Mouse (Mus musculus) cerebellum, adult 11-12 months (tissue): ENCODE measurements around the gene Gstt3.

Source experiments
- DNase-seq: peaks from one replicate; pipeline ENCODE4 v3.0.0; 2022

The Gstt3 gene

GRCm38 (mm10) chr10:75780769-75781578, at the start of gene Gstt3, which contains the start of gene Gm20441:
Gene Gstt3, minus strand, starts transcription at chr10:75781414.
Gene Gm20441, minus strand, starts transcription at chr10:75780954.
- DNase-seq, result no peak

DNA sequence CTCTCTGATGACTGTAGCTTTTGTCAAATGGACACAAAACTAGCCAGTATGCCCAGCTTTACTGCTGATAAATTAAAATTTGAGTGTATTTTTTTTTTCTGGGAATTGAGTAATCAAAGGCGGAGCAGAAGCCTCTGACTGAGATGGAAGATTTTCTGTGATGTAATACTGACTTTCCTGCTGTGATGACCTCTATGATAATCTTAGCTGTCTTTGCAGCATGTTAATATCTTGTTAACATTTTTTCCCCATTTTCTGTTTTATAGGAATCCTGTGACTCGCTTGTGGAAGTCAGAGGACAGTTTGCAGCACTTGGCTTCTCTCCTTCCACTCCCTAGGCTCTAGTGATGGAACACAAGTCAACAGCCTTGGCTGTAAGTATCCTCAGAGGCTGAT, 49.1 kb upstream of the Gstt3 start:
- DNase-seq, result no peak

- DNase-seq, result no peak
Measured at GRCm38 (mm10) chr10:75829529-75830274, 48.5 kb upstream of the Gstt3 start.

- peak; percentile 90 for DNase-seq
Measured at GRCm38 (mm10) chr10:75828500-75828931, 47.3 kb upstream of the Gstt3 start.

DNA sequence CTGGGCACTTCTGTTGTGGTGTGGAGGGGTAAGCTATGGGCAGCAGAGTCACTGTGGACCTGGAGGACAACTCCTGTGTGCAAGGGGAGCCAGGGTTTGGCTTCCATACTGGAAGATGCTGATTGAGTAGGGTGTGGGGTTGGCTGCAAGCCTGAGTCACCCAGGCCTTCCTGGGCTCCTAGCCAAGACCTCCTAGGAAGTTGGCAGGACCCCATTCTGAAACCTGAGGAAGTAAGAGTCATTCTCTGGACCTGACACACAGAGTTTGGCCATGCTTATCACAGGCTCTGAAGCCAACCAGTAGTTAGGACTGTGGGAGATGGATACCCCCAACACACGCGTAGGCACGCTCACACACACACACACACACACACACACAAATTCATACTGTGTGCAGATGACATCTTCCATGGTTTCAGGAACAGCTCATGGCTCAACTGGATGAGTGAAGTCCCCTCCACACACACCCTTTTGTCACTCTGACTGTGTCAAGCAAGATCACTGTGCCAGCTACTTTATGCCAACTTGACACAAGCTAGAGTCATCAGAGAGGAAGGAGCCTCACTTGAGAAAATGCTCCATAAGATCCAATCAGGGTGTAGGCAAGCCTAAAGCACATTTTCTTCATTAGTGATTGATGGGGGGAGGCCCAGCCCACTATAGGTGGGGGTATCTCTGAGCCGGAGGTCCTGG, 46.6 kb upstream of the Gstt3 start:
- DNase-seq, result peak; percentile 65

DNA sequence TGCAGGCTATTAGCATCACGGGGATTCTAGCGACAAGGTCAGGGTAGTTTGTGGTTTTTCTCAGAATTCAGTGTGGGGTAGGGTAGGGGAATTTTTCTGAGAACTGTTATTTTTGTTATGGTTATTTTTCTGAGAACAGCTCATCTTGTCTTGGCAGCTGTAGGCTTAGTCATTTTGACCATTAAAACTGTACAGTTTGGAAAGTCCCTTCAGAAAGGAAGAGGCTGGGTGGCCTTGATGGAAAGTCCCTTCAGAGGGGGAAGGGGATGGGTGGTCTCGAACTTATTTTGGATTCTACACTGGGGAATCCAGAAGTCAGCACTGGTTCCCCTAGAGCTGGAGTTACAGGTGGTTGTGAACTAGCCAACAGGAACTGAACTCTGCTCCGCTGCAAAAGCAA, 43.3 kb upstream of the Gstt3 start:
- no peak for DNase-seq

DNA sequence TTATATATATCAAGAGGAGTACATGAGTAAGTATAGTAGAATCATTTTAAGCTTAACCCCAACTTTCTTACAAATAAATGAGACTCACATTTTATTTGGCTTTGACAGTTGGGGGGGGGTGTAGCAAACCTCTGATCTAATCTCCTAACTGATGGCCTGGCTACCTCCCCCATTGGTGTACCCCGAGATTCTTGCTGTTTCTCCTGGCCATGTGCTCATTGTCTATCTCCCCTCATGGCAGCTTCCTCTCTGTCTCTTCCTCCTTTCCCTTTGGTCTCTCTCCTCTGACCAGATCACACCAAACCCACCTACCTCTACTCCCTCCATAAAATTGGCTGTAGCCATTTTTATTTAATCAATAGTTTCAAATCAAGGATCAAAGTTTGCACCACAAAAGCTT, 42.6 kb upstream of the Gstt3 start:
- DNase-seq, result no peak

DNA sequence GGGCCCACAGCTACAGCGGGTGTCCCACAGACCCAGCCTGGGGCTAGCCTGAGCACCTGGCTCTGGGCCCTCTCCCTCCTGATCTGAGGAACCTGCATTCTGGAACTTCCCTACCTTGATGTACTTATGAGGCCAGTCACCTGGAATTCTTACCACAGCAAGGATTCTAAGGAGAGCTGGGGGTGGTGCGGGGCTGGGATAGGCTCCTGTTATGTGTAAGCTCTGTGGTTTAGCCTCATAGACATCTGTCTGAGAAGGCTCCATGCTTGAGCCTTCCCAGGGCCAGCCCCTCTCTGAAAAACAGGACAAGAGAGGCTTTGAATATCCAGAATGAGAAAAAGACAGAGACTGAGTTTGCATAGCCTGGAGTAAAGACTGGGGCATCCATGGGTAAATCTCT, 41.2 kb upstream of the Gstt3 start, which contains the start of gene Gstt4:
Gstt4 (minus strand) TSS at position 101 of the 400 bp plus-strand sequence.
- no peak for DNase-seq

DNA sequence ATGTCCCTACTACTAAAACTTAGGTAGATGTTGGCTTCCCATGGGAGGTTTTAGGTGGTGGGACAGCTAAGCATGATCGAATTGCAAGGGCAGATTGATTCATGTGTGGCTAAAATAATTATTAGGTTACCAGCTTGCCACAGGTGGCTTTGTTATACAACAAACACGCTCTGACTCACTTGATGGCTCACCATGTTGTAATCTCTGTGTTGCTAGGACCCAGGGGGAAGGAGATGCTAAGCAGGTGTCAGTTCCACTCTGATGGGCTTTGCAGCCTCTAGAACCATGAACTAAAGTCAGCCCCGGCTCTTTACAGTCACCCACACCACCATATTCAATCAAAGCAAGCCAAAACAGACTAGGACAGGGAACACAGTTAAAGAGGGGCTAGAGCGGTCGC, 38.7 kb upstream of the Gstt3 start:
- DNase-seq, result no peak

- no peak for DNase-seq
Measured at GRCm38 (mm10) chr10:75818641-75819040, 37.4 kb upstream of the Gstt3 start.

GRCm38 (mm10) chr10:75804217-75804616, 23.0 kb upstream of the Gstt3 start:
- no peak for DNase-seq

GRCm38 (mm10) chr10:75798176-75798696, 17.0 kb upstream of the Gstt3 start, which contains the start of gene Gstt1:
Gene Gstt1, minus strand, starts transcription at chr10:75798584.
- DNase-seq, result peak; percentile 79

- DNase-seq, result peak; percentile 81
Measured at GRCm38 (mm10) chr10:75797619-75798175, 16.5 kb upstream of the Gstt3 start.

GRCm38 (mm10) chr10:75796731-75797516, 15.7 kb upstream of the Gstt3 start:
- DNase-seq, result peak; percentile 42

DNA sequence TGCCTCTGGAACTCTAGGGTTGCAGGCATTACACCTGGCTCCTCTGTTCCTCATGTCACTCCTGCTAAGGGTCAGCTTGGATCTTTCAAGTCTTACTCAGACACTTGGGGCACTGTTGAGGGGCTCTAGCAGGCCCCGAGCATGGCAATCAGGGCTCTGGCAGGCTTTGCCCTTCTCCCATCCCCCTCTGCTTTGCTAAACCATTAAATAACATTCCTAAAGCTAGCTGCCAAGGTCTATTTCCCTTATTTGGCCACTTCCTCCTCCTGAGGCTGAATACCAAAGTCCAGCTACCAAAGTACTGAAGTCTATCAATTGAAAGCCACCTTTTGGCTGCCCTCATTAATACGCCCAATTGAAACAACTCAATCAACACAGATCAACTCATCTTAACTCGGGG, 13.7 kb upstream of the Gstt3 start:
- DNase-seq, result no peak

- no peak for DNase-seq
Measured at GRCm38 (mm10) chr10:75790773-75791172, 9.6 kb upstream of the Gstt3 start.

- no peak for DNase-seq
Measured at GRCm38 (mm10) chr10:75789841-75790240, 8.6 kb upstream of the Gstt3 start.

- DNase-seq, result no peak
Measured at GRCm38 (mm10) chr10:75789081-75789735, 8.0 kb upstream of the Gstt3 start.

DNA sequence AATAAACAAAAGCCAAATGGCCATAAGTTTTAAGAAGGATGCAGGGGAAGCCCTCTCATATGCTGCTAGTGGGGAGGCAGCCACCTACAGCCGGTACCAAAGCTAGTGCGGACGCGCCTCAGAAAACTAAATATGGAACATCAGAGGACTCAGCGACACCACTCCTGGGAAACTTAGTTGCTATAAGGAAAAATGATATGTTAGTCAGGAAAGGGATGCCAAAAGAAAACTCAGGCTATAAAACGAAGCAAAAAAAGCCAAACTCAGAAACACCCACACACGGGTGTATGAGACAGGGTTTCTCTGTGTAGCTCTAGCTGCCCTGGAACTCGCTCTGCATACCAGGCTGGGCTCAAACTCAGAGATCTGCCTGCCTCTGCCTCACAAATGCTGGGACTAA, 7.1 kb upstream of the Gstt3 start:
- DNase-seq, result no peak

GRCm38 (mm10) chr10:75785442-75785841, 4.2 kb upstream of the Gstt3 start:
- DNase-seq, result no peak
